Mouse (Mus musculus) frontal cortex, postnatal 25 days (tissue): ENCODE data around the gene Grin2b.
A peak's percentile ranks its signal among the peaks of the same experiment; 100 is the strongest.

Experiments used
- DNase-seq, 2 experiments: peaks; one replicate each; pipeline ENCODE4 v3.0.0; 2022; ENCODE audit warnings: low spot score in 2 of 2

Gene Grin2b

DNA sequence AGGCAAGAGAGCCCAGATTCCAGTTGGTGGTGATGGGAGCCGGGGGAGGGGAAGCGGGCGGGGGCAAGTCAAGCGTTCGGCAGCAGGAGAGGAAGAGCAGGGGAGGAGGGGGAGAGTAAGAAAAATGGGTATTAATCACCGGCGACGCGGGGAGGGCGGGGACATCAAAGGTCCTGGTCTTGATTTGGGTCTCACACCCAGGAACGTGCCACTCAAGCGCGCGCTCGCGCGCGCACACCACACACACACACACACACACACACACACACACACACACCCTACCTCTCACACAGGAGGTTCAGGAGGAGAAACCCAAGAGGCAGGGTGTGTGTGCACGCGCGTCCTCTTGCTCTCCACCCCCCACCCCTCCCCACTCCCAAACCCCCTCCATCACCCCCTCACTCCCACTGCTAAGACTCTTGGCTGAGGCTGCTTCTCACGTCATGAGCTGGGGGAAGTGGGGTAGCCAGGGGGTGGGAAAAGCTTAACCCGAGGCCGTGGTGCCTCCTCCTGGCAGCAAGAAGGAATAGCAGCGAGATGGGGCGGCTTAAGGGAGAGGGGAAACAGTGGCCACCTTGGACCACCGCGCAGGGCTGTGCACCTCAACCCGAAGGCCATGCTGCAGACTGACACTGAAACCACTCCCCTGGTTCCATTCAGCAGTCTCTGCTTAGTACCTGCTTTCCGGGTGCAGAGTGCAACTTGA, at the start of gene Grin2b:
TSS of gene Grin2b (minus strand) at position 321 of the 706 bp plus-strand sequence.
- DNase-seq, result peak in 1 of 2 experiments; percentile 53

DNA sequence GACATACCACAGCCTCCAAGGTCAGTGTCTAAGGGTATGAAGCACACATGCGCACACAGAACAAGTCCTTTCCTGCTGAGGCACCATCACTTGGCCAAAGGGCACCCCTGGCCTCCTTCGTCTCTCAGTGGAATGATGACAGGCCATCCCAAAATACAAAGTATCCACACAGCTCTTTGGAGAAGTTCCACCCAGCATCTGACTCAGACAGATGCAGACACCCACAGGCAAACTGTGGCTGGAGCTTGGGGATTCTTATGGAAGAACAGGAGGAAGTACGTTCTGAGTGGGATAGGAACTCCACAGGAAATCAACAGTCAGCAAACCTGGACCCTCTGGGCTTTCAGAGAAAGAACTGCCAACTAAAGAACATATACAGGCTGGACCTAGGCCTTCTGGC, 48.6 kb upstream of the Grin2b start:
- DNase-seq, result no peak

GRCm38 (mm10) chr6:136210442-136210841, 37.1 kb upstream of the Grin2b start:
- no peak for DNase-seq

DNA sequence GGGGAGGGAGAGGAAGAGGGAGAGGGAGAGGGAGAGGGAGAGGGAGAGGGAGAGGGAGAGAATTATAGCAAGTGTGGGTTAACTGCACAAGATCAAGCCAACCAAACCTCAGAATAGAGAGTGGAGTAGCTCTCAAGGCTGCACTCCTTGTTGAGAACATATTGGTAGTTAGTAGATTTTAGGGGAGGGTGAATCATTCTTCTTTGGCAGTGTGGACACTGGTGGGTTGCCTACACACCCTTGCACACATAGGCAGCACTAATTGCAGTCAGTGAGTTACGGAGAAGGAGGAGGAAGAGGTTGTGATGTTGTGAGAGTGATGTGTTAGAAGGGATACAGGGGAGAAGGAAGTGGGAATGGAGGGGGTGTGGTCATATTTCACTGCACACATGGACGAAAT, 26.5 kb upstream of the Grin2b start:
- DNase-seq, result no peak

- DNase-seq, result no peak
These were observed 21.3 kb upstream of the Grin2b start for GRCm38 (mm10) chr6:136194616-136195015.

DNA sequence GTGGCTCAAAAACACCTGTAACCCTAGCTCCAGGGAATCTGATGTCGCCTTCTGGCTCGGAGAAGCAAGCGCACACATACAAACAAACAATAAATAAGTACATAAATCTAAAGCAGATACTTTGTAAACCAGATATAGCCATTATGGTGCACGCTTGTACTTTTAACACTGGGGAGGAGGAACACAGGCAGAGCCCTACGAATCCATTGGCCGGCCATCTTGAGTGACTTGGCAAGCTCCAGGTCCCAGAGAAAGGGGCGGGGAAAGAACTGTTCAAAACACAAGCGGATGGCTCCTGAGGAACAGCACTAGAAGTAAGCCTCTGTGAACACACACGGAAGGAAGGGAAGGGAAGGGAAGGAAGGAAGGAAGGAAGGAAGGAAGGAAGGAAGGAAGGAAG, 4.8 kb upstream of the Grin2b start:
- DNase-seq, result no peak

GRCm38 (mm10) chr6:136172801-136173190, 515 bp downstream of the Grin2b start:
- DNase-seq, result no peak

DNA sequence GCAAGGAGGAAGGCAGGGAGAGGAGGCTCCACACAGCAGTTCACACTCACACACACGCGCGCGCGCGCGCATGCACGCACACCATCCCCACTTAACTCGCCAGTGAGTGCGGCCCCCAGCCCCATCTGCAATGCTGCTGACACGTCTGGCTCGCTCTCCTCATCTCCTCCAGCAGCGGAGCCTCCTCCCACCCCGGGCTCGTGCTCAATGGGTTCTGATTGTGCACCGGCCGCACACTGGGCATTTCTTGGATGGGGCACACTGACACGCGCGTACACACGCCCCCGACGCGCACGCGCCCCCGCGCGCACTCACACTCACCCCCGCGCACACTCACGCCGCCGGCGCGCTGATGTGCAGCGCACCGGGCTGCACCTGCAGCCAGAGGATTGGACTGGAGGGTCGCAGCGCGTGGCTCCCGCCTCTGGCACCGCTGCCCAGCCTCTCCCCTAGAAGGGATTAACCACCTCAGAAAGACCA, 1.1 kb downstream of the Grin2b start:
- DNase-seq, result peak; percentile 56 to 67

- no peak for DNase-seq
These were observed 2.0 kb downstream of the Grin2b start for GRCm38 (mm10) chr6:136171343-136171742.

GRCm38 (mm10) chr6:136170381-136170780, 2.9 kb downstream of the Grin2b start:
- peak in 1 of 2 experiments; percentile 5 for DNase-seq

DNA sequence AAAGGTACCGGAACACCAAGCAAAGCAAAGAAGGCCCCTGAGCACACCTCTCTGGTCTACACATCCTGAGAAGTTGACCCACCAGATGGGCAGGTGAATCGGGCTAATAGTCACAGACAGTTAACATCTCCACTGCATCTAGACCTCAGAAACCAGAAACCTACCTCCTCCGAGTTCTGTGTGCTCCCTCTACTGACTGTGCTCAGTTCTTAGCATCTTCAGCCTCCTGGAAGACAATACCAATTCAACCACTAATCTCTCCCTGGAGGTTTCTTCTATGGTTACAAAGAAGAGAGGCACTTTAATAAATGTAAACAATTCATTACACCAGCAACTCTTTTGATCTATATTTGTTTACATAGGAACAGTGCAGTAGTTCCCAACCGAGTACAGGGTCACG, 6.0 kb downstream of the Grin2b start:
- no peak for DNase-seq

GRCm38 (mm10) chr6:136165443-136166077, 7.8 kb downstream of the Grin2b start:
- peak in 1 of 2 experiments; percentile 32 for DNase-seq

DNA sequence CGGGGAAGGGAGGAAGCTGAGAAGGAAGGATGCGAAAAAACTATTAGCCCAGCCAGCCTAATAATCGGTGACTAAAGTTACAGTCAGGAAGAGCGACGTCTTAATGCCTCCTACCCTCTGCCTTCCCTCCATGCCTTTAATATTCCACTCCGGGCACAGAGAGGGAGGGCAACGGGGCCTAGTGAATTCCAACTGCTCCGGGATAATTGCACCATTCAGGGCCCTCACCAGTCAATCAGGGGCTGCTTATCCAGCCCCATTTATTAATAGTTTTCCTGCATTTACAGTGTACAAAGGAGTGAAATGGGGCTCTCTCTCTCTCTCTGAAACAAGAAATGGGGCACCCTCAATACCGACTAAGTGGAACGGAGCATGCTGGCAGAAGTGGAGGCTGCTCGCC, 11.2 kb downstream of the Grin2b start:
- peak in 1 of 2 experiments; percentile 3 for DNase-seq

DNA sequence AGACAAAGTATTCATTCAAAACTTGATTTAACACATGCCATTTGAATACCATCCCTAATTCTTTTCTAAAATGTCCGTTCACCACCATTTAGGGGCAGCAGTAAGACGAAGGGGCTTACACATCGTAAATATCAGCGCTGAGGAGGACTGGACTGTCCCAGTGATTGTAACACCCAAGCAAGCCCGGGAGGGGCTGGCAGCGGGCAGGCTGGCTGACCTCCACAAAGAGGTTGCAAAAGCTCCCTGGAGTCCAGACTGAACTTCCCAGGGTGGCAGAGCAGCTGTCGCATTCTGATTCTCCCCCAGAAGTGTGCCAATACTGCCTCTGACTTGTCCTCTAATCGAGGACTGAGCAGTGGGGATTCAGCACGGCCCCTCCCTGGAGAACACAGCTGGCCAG, 19.9 kb downstream of the Grin2b start:
- DNase-seq, result no peak

DNA sequence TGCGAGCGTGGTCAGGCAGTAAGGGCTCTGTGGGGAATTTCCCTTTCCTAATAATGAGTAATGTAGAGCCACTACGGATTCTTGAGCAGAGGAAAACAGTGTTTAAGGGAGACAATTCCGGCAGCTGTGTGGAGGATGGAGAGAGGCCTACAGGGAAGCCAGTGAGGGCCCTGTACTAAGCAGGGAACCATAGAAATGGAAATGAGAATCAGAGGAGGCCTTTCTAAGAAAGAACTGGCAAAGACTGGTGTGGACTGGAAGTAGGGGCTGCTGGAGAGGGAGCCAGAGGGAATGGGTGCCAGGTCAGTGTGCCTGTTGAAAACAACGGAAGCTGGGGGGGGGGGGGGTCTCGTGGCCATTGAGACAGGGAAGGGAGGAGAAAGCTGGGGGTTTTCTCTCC, 23.2 kb downstream of the Grin2b start:
- DNase-seq, result no peak

GRCm38 (mm10) chr6:136139967-136140366, 33.3 kb downstream of the Grin2b start:
- DNase-seq, result no peak

DNA sequence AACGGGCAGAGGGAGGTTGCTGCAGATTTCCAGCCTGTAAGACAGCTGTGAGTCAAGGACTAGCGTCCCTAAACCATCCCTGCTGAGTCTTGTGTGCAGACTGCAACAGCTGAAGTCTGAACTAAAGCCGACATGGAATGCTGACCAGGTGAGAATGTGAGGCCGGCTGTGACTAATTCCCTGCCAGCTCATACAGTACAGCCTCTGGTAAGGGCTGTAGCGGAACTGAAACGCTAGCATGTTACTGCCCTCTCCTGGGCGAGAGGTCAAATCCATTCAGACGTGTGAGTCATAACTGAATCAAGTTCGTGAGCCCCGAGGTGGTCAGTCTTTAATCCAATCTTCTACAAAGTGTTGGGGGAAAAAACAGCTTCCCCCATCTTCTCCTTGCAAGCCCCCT, 42.9 kb downstream of the Grin2b start:
- no peak for DNase-seq

DNA sequence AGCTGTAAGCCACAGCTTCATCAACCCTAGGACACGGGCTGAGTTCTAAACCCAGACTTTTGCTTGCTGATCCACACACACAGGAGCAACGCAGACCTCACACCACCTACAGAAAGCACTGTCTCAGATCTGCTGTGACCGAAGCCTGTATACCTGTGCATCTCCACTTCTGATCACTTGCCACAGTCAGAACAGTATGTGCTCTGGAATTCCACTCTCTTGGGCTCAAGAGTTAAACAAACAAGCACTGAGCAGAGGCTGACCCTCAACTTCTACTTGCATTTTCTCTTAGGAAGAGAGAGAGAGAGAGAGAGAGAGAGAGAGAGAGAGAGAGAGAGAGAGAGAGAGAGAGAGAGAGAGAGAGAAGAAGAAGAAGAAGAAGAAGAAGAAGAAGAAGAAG, 50.7 kb downstream of the Grin2b start:
- DNase-seq, result no peak

DNA sequence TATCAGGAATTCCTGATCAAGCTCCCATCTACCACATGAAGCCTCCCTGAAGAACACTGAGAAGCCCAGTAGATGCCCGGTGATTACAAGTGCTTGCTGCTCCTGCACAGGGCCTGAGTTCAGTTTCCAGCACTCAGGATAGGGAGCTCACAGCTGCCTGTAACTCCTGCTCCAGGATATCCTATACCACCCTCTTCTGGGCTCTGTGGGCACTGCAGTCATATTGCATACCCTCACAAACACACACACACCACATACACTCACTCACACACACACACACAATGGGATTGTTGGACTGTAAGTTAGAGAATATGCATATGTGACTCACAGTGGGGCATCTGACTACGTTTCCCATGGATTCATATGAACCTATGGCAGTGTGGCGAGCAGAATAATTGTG, 55.9 kb downstream of the Grin2b start:
- no peak for DNase-seq

GRCm38 (mm10) chr6:136113639-136114410, 59.5 kb downstream of the Grin2b start:
- no peak for DNase-seq

DNA sequence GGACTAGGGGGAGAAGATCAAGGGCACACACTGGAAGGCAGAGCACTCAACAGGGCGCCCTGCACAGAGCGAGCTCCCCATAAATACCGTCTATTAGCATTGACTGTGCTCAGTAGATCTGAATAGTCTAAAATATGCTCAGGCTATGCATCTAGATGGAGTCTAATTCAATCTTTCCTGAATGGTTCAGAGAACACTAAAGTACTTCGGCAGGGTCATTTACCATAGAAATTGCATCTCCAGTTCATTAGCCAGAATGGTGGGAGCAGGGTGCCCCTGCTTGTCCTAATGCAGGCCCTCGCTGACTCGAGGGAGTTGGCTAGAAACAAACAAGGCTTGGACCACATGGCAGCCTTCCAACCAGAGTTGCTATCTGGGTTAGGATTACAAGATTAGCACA, 64.1 kb downstream of the Grin2b start:
- DNase-seq, result no peak

GRCm38 (mm10) chr6:136108466-136108865, 64.8 kb downstream of the Grin2b start:
- no peak for DNase-seq

DNA sequence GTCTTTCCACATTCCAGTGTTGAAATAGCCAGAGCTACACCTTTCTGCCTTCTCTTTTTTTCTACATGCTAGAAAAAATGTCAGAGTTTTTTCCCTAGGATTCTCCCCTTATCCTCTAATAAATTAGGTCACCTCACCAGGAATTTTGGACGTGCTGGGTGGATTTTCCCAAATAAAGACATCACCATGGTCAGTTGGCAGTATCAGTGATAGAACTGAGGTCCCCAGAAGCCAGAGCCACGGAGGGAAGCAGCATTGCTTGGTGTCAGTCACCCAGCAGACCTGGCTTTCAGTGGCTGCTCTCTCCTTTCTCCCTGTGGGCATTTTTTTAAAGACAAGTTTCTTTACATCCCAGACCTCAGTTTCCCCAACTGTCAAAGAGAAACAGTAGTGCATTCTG, 68.1 kb downstream of the Grin2b start:
- no peak for DNase-seq
